Mouse (Mus musculus) liver, adult 2 months (tissue): ENCODE data around the gene Hoxc5. TPM values are rescaled to one million over a fixed set of nuclear protein-coding genes. Genes with fewer than 3 reads are reported as not detected.
A peak's percentile ranks its signal among the peaks of the same experiment; 100 is the strongest.

ENCODE experiments used
- DNase-seq: peaks from one replicate; pipeline ENCODE4 v3.0.0-alpha.2; 2011; ENCODE audit warnings: low read depth, low spot score; ENCODE audit errors: extremely low read depth
- H3K27ac ChIP-seq: fragments of 200-500 bp; replicated peaks from 2 replicates; pipeline ENCODE4 v1.5.1; 2012; ENCODE audit warnings: low read depth, mild to moderate bottlenecking, control low read depth, inconsistent platforms, low read length; ENCODE audit not compliant: insufficient read depth
- H3K27me3 ChIP-seq: fragments of 200-500 bp; 2 replicates; pipeline ENCODE4 v1.6.1; 2012; ENCODE audit warnings: mild to moderate bottlenecking, moderate library complexity, low read length, inconsistent platforms; ENCODE audit not compliant: control insufficient read depth, insufficient read depth
- H3K36me3 ChIP-seq: fragments of 200-500 bp; 2 replicates; pipeline ENCODE4 v1.6.1; 2012; ENCODE audit warnings: low read length, inconsistent platforms; ENCODE audit not compliant: control insufficient read depth, insufficient read depth
- H3K4me1 ChIP-seq: fragments of 200-500 bp; 2 replicates; pipeline ENCODE4 v1.6.1; 2011; ENCODE audit warnings: low read length; ENCODE audit not compliant: control insufficient read depth, insufficient read depth
- H3K4me3 ChIP-seq: fragments of 200-500 bp; 2 replicates; pipeline ENCODE4 v1.5.1; 2011; ENCODE audit warnings: low read depth, mild to moderate bottlenecking, control low read depth, low read length, moderate library complexity; ENCODE audit not compliant: insufficient read depth
- H3K79me2 ChIP-seq: fragments of 200-500 bp; 2 replicates; pipeline ENCODE4 v1.6.1; 2012; ENCODE audit warnings: inconsistent platforms, mild to moderate bottlenecking, low read length, moderate library complexity; ENCODE audit not compliant: control insufficient read depth, insufficient read depth
- H3K9ac ChIP-seq: fragments of 200-500 bp; 2 replicates; pipeline ENCODE4 v1.6.1; 2012; ENCODE audit warnings: low read depth, mild to moderate bottlenecking, control low read depth, inconsistent platforms, low read length
- CTCF ChIP-seq: fragments of 200-500 bp; IDR thresholded peaks from 2 replicates; pipeline ENCODE4 v1.5.1; 2011; ENCODE audit warnings: low read depth, low read length, control low read depth
- POLR2A ChIP-seq: fragments of 200-500 bp; IDR thresholded peaks from 2 replicates; pipeline ENCODE4 v1.6.1; 2011; ENCODE audit warnings: low read length, control low read depth; ENCODE audit not compliant: insufficient read depth; ENCODE audit errors: extremely low read depth
- WGBS: fragments of 180-500 bp; shearing (Covaris S2); methylation state at CpG from one replicate; pipeline ENCODE4 v1.1.7; 2018; 5-methylcytosine and 5-hydroxymethylcytosine counted together
- polyA plus RNA-seq: library from polyadenylated mRNA; depleted of rRNA; stranded (reverse); fragments of >200 nt; gene quantifications from 2 replicates; pipeline ENCODE4 v1.2.3, GENCODE M21; 2012; rRNA removed
- total RNA-seq: library from RNA; depleted of rRNA; stranded (reverse); fragments of >200 nt; gene quantifications from 2 replicates; pipeline ENCODE4 v1.2.3, GENCODE M21; 2014; rRNA removed

The Hoxc5 gene
- total RNA-seq (under 0.01 TPM in 1 of 2 replicates, not detected in the other), polyA plus RNA-seq (not detected in 2 replicates)

- no peaks in the 10 kb centered on the region for H3K36me3 ChIP-seq
- no peak within 1 kb of the TSS for H3K27ac ChIP-seq
- peaks cover 34% of the 10 kb centered on the region for H3K27me3 ChIP-seq
- 10% methylated on average over 12 of the region's 12 CpGs for WGBS
- no peak within 1 kb of the TSS for H3K9ac ChIP-seq
- no peaks in the 10 kb centered on the region for H3K79me2 ChIP-seq
- no peak within 1 kb of the TSS for H3K4me3 ChIP-seq
- DNase-seq, result no peak
- TF ChIP-seq POLR2A (no peak), CTCF (no peak)
- H3K4me1 ChIP-seq, result no peaks in the 10 kb centered on the region
Measured at GRCm38 (mm10) chr15:102967312-102967510, at the start of gene Hoxc5. Gene Hoxc5 (plus strand): TSS chr15:102967443.

- 5% methylated on average over 20 of the region's 20 CpGs for WGBS
- DNase-seq, result no peak
- no peak overlapping the region for H3K27ac ChIP-seq
- H3K27me3 ChIP-seq, result peaks cover 32% of the 10 kb centered on the region
- TF ChIP-seq CTCF (no peak), POLR2A (no peak)
- no peaks in the 10 kb centered on the region for H3K4me1 ChIP-seq
- H3K9ac ChIP-seq, result no peak overlapping the region
- H3K4me3 ChIP-seq, result no peak overlapping the region
- H3K79me2 ChIP-seq, result no peaks in the 10 kb centered on the region
- no peaks in the 10 kb centered on the region for H3K36me3 ChIP-seq
Measured at GRCm38 (mm10) chr15:102917972-102918572, 49.2 kb upstream of the Hoxc5 start.

- no peaks in the 10 kb centered on the region for H3K79me2 ChIP-seq
- H3K27me3 ChIP-seq, result peaks cover 31% of the 10 kb centered on the region
- no peaks in the 10 kb centered on the region for H3K4me1 ChIP-seq
- no peak for TF ChIP-seq CTCF
- H3K36me3 ChIP-seq, result no peaks in the 10 kb centered on the region
- no peak overlapping the region for H3K9ac ChIP-seq
- H3K4me3 ChIP-seq, result no peak overlapping the region
- WGBS, result 6% methylated on average over 7 of the region's 7 CpGs
- no peak for DNase-seq
- H3K27ac ChIP-seq, result no peak overlapping the region
Measured at GRCm38 (mm10) chr15:102918611-102919265, 48.5 kb upstream of the Hoxc5 start.

- H3K4me3 ChIP-seq, result no peak overlapping the region
- no peaks in the 10 kb centered on the region for H3K79me2 ChIP-seq
- TF ChIP-seq CTCF, result no peak
- TF ChIP-seq POLR2A, result no peak
- H3K36me3 ChIP-seq, result no peaks in the 10 kb centered on the region
- H3K27me3 ChIP-seq, result peaks cover 31% of the 10 kb centered on the region
- no peak overlapping the region for H3K9ac ChIP-seq
- no peaks in the 10 kb centered on the region for H3K4me1 ChIP-seq
- no peak for DNase-seq
- no peak overlapping the region for H3K27ac ChIP-seq
- 9% methylated on average over 12 of the region's 12 CpGs for WGBS
Measured at GRCm38 (mm10) chr15:102919336-102920180, 47.7 kb upstream of the Hoxc5 start.

GRCm38 (mm10) chr15:102920619-102921018 is 46.6 kb upstream of the Hoxc5 start:
- H3K79me2 ChIP-seq, result no peaks in the 10 kb centered on the region
- TF ChIP-seq CTCF (no peak), POLR2A (no peak)
- no peaks in the 10 kb centered on the region for H3K36me3 ChIP-seq
- H3K9ac ChIP-seq, result no peak overlapping the region
- H3K4me1 ChIP-seq, result no peaks in the 10 kb centered on the region
- WGBS, result 3% methylated on average over 20 of the region's 20 CpGs
- H3K4me3 ChIP-seq, result no peak overlapping the region
- H3K27ac ChIP-seq, result no peak overlapping the region
- DNase-seq, result peak; percentile 3
- peaks cover 34% of the 10 kb centered on the region for H3K27me3 ChIP-seq
